Comparison of ENCODE assay signal across 13 mouse cellular contexts in the genomic region with DNA sequence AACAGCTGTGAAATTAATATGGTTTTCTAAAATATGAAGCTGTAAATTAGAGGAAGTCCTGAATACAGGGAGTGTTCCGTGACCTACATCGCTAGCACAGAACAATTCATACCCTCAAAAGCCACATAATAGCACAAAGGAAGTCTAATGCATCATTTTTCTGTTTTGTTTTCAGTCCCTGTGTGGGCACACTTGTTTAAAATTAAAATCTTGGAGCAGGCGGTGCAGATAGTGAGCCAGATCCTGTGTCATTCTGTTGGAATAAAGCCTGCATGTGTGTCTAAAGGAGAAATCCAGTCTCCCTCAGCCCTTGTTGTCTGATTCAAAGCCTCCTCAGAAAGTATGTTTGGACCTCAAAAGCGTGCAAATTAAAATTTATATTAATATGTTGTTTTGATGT.
DNase-seq lines count a peak whose midpoint lies in the region; ATAC-seq and TF ChIP-seq lines count a peak whose summit lies in the region.
"Had no signal": no experiment of that assay in that cellular context is flagged by ENCODE, and none has a peak within 500 bp of the region (broad histone marks: within the 10 kb centered on the region; RNA-seq: fewer than 3 reads in every experiment).

No protein-coding gene starts in this region.

- H3K4me2 ChIP-seq in forebrain, postnatal 0 days (ENCODE audit: low read depth) = no peak overlapping the region
- no peak overlapping the region for H3K4me2 ChIP-seq in forebrain, embryonic 13.5 days
- H3K4me2 ChIP-seq in midbrain, postnatal 0 days (ENCODE audit: low read depth, low read length, poor library complexity, severe bottlenecking) = no peak overlapping the region
- H3K4me2 ChIP-seq in midbrain, embryonic 15.5 days = no peak overlapping the region
- H3K4me2 ChIP-seq: liver, embryonic 13.5 days had no signal

- no peaks in the 10 kb centered on the region for H3K9me3 ChIP-seq in forebrain, postnatal 0 days (ENCODE audit: low read length)
- H3K9me3 ChIP-seq in forebrain, embryonic 13.5 days (replicated peaks) = no peaks in the 10 kb centered on the region
- no peaks in the 10 kb centered on the region for H3K9me3 ChIP-seq in midbrain, postnatal 0 days (ENCODE audit: low read length)
- no peaks in the 10 kb centered on the region for H3K9me3 ChIP-seq in midbrain, embryonic 15.5 days
- H3K9me3 ChIP-seq: liver, embryonic 13.5 days had no signal

- ATAC-seq in forebrain, postnatal 0 days = 0 out of 2 replicates have a peak, but pooled peaks have one; percentile 19
- no peak for ATAC-seq in forebrain, embryonic 13.5 days
- no peak for ATAC-seq in midbrain, postnatal 0 days (ENCODE audit: low FRiP score)
- ATAC-seq in midbrain, embryonic 15.5 days (replicated peaks) = no peak
- ATAC-seq: forebrain, embryonic 14.5 days; intestine, embryonic 16.5 days had no signal

- no peaks in the 10 kb centered on the region for H3K36me3 ChIP-seq in forebrain, postnatal 0 days (ENCODE audit: insufficient read depth)
- no peaks in the 10 kb centered on the region for H3K36me3 ChIP-seq in forebrain, embryonic 13.5 days (ENCODE audit: poor library complexity, severe bottlenecking)
- no peaks in the 10 kb centered on the region for H3K36me3 ChIP-seq in midbrain, postnatal 0 days (ENCODE audit: insufficient read depth, low read length)
- H3K36me3 ChIP-seq in midbrain, embryonic 15.5 days (replicated peaks) = no peaks in the 10 kb centered on the region
- H3K36me3 ChIP-seq: liver, embryonic 13.5 days had no signal

- peak; percentile 59 for DNase-seq in forebrain, postnatal 0 days
- peak; percentile 5 for DNase-seq in midbrain, postnatal 0 days (ENCODE audit: low spot score)
- DNase-seq in layer of hippocampus, adult 9-11 months = peak; percentile 71
- peak; percentile 13 to 50 for DNase-seq in right cerebral cortex, postnatal 36 days (ENCODE audit: low spot score in 2 of 2)
- DNase-seq in spleen, postnatal 36 days (ENCODE audit: low spot score in 2 of 2) = no peak
- DNase-seq in thymus, postnatal 25 days = no peak
- DNase-seq: adrenal gland, postnatal 10 days; liver, embryonic 13.5 days; thymus, adult 2 months had no signal

- no peak overlapping the region for H3K4me3 ChIP-seq in forebrain, postnatal 0 days (ENCODE audit: low read depth, low read length)
- no peak overlapping the region for H3K4me3 ChIP-seq in forebrain, embryonic 13.5 days
- no peak overlapping the region for H3K4me3 ChIP-seq in midbrain, postnatal 0 days (ENCODE audit: low read depth, low read length)
- H3K4me3 ChIP-seq in midbrain, embryonic 15.5 days = no peak overlapping the region
- H3K4me3 ChIP-seq: liver, embryonic 13.5 days had no signal

- WGBS in forebrain, postnatal 0 days = 58% methylated on average over 4 of the region's 4 CpGs
- WGBS in forebrain, embryonic 13.5 days = 84% methylated on average over 4 of the region's 4 CpGs
- 78% methylated on average over 4 of the region's 4 CpGs for WGBS in midbrain, postnatal 0 days
- 84% methylated on average over 4 of the region's 4 CpGs for WGBS in midbrain, embryonic 15.5 days

- H3K4me1 ChIP-seq in forebrain, postnatal 0 days (ENCODE audit: insufficient read depth) = no peaks in the 10 kb centered on the region; the same call in 1 of the 2 replicates
- H3K4me1 ChIP-seq in forebrain, embryonic 13.5 days = no peaks in the 10 kb centered on the region
- no peaks in the 10 kb centered on the region for H3K4me1 ChIP-seq in midbrain, postnatal 0 days (ENCODE audit: insufficient read depth, low read length)
- H3K4me1 ChIP-seq in midbrain, embryonic 15.5 days = no peaks in the 10 kb centered on the region
- H3K4me1 ChIP-seq: liver, embryonic 13.5 days had no signal

- no peak for TF ChIP-seq CTCF in forebrain, postnatal 0 days (IDR thresholded peaks at IDR 0.05; ENCODE audit: low read depth)
- no peak for TF ChIP-seq CTCF in midbrain, postnatal 0 days (IDR thresholded peaks at IDR 0.05)

- no peak overlapping the region for H3K27ac ChIP-seq in forebrain, postnatal 0 days (ENCODE audit: low read depth, low read length)
- H3K27ac ChIP-seq in forebrain, embryonic 13.5 days = no peak overlapping the region
- H3K27ac ChIP-seq in midbrain, postnatal 0 days (ENCODE audit: low read depth, low read length) = no peak overlapping the region
- no peak overlapping the region for H3K27ac ChIP-seq in midbrain, embryonic 15.5 days
- H3K27ac ChIP-seq: liver, embryonic 13.5 days had no signal

- no peaks in the 10 kb centered on the region for H3K27me3 ChIP-seq in forebrain, postnatal 0 days (ENCODE audit: insufficient read depth, low read length)
- no peaks in the 10 kb centered on the region for H3K27me3 ChIP-seq in forebrain, embryonic 13.5 days
- no peaks in the 10 kb centered on the region for H3K27me3 ChIP-seq in midbrain, postnatal 0 days (ENCODE audit: insufficient read depth, low read length)
- H3K27me3 ChIP-seq in midbrain, embryonic 15.5 days (replicated peaks) = no peaks in the 10 kb centered on the region
- H3K27me3 ChIP-seq: liver, embryonic 13.5 days had no signal

- H3K9ac ChIP-seq in forebrain, postnatal 0 days = no peak overlapping the region
- no peak overlapping the region for H3K9ac ChIP-seq in forebrain, embryonic 13.5 days
- no peak overlapping the region for H3K9ac ChIP-seq in midbrain, postnatal 0 days (replicated peaks; ENCODE audit: low read length, poor library complexity, severe bottlenecking)
- H3K9ac ChIP-seq in midbrain, embryonic 15.5 days = no peak overlapping the region
- H3K9ac ChIP-seq: liver, embryonic 13.5 days had no signal

Comparison
In these comparisons a context has a peak if more than half of its experiments do, and no peak if none do; other contexts are left out.
1. DNase-seq: peak in forebrain, postnatal 0 days (single experiment), midbrain, postnatal 0 days (single experiment), layer of hippocampus, adult 9-11 months (single experiment) and right cerebral cortex, postnatal 36 days (2 of 2); none in spleen, postnatal 36 days (0 of 2) and thymus, postnatal 25 days (single experiment).